Mouse (Mus musculus): Measurements from ENCODE around the gene Fcrl5.

GRCm38 (mm10) chr3:87435479-87435878 lies at the start of gene Fcrl5:
- TF ChIP-seq CTCF (IDR thresholded peaks at IDR 0.05; ENCODE audit: control insufficient read depth, insufficient read depth, insufficient read length) (no peak), USF1 (IDR thresholded peaks at IDR 0.05; ENCODE audit: low read depth) (no peak), MAX (IDR thresholded peaks at IDR 0.05) (no peak)

All from C2C12 (cell line).